Mouse (Mus musculus) lung, embryonic 14.5 days (tissue): ENCODE data around the gene Tef. TPM values are rescaled to one million over a fixed set of nuclear protein-coding genes. Genes with fewer than 3 reads are reported as not detected.
A peak's percentile ranks its signal among the peaks of the same experiment; 100 is the strongest.

Experiments used
- ATAC-seq: fragments of 200-750 bp; cut with Nextera tagmentation; 2 replicates; pipeline ENCODE4 v1.8.0; 2017; ENCODE audit warnings: mild to moderate bottlenecking, moderate TSS enrichment, moderate library complexity; ENCODE audit not compliant: insufficient read depth
- DNase-seq: peaks from one replicate; pipeline ENCODE4 v3.0.0-alpha.2; 2015
- H3K27ac ChIP-seq: fragments of 300-500 bp; sonication (generic); 2 replicates; pipeline ENCODE4 v1.5.1; 2014; ENCODE audit warnings: low read depth, mild to moderate bottlenecking, moderate library complexity
- H3K27me3 ChIP-seq: fragments of 300-500 bp; sonication (generic); 2 replicates; pipeline ENCODE4 v1.6.1; 2014; ENCODE audit warnings: low read length, control low read depth; ENCODE audit not compliant: insufficient read depth
- H3K36me3 ChIP-seq: fragments of 300-500 bp; sonication (generic); 2 replicates; pipeline ENCODE4 v1.6.1; 2014; ENCODE audit warnings: control low read depth; ENCODE audit not compliant: insufficient read depth
- H3K4me1 ChIP-seq: fragments of 300-500 bp; sonication (generic); 2 replicates; pipeline ENCODE4 v1.6.1; 2014; ENCODE audit warnings: antibody characterized with exemption, control low read depth; ENCODE audit not compliant: insufficient read depth
- H3K4me2 ChIP-seq: fragments of 300-500 bp; sonication (generic); 2 replicates; pipeline ENCODE4 v1.6.1; 2014; ENCODE audit warnings: mild to moderate bottlenecking
- H3K4me3 ChIP-seq: fragments of 300-500 bp; sonication (generic); 2 replicates; pipeline ENCODE4 v1.5.1; 2014; ENCODE audit warnings: low read depth, low read length
- H3K9ac ChIP-seq: fragments of 300-500 bp; sonication (generic); 2 replicates; pipeline ENCODE4 v1.6.1; 2014
- H3K9me3 ChIP-seq: fragments of 300-500 bp; sonication (generic); 2 replicates; pipeline ENCODE4 v1.6.1; 2016; ENCODE audit warnings: low read depth, low read length, control low read depth
- CTCF ChIP-seq: IDR thresholded peaks from 2 replicates; pipeline ENCODE4 v1.5.1; 2016; ENCODE audit warnings: antibody characterized with exemption, low read depth
- WGBS: fragments of 180-500 bp; shearing (Covaris S2); extraction: QIAGEN DNeasy Blood & Tissue Kit; methylation state at CpG from one replicate; pipeline ENCODE4 v1.1.7; 2014; 5-methylcytosine and 5-hydroxymethylcytosine counted together
- polyA plus RNA-seq: library from polyadenylated mRNA; unstranded; fragments of >200 nt; fragmentation: Nextera tagmentation; extraction: Ambion mirVana; gene quantifications from 2 replicates; pipeline ENCODE4 v1.2.1, GENCODE M21; 2014

Tef gene
- polyA plus RNA-seq, 1 experiment from 2014 or later: 23.8 TPM

DNA sequence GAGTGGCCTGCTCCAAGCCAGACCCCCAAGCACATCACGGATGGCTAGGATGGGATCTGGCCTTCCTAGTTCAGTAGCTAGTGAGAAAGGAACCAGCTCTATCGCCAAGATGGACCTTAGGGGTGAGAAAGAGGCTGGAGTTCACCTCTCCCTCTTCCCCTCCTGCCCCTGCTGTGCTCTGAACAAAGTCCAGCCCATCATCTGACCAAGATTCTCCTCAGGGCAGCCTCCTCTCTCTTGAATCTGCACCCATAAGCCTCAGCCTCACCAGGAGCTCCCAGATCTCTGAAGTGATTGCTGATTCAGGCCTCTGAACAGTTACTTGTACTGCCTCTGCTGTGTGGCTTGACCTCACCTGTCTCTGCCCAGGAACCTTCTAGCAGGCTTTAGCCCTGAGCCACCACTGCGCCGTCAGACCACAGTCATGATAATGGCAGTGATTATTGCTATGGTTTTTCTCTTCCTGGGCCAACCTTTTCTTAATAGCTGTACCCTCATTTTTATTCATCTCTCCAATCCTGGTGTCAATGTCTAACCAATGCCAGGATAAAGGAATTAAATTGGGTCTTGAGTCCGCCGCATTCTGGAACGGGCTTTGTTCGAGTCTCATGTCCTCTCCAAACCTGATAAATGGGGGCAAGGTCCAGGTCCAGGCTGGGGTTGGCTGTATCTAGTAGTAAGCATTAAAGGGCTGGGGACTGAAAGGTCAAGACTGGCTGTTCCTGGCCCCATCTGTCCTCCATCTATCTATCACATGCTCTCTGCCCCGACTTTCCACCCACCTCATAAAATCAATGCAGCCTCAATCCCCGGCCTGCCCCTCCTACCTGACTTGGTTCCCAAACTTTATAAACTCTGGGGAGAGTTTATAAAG lies 33.0 kb downstream of the Tef start:
- H3K4me2 ChIP-seq: peak overlapping the region; percentile 63; the same call in 1 of the 2 replicates
- DNase-seq (no peak), ATAC-seq (no peak)
- TF ChIP-seq CTCF: no peak
- WGBS: 62% methylated on average over 10 of the region's 10 CpGs
- H3K9ac ChIP-seq: no peak overlapping the region
- H3K4me1 ChIP-seq: no peaks in the 10 kb centered on the region
- H3K36me3 ChIP-seq: no peaks in the 10 kb centered on the region
- H3K27ac ChIP-seq: no peak overlapping the region
- H3K27me3 ChIP-seq: no peaks in the 10 kb centered on the region
- H3K4me3 ChIP-seq: no peak overlapping the region
- no peaks in the 10 kb centered on the region for H3K9me3 ChIP-seq

DNA sequence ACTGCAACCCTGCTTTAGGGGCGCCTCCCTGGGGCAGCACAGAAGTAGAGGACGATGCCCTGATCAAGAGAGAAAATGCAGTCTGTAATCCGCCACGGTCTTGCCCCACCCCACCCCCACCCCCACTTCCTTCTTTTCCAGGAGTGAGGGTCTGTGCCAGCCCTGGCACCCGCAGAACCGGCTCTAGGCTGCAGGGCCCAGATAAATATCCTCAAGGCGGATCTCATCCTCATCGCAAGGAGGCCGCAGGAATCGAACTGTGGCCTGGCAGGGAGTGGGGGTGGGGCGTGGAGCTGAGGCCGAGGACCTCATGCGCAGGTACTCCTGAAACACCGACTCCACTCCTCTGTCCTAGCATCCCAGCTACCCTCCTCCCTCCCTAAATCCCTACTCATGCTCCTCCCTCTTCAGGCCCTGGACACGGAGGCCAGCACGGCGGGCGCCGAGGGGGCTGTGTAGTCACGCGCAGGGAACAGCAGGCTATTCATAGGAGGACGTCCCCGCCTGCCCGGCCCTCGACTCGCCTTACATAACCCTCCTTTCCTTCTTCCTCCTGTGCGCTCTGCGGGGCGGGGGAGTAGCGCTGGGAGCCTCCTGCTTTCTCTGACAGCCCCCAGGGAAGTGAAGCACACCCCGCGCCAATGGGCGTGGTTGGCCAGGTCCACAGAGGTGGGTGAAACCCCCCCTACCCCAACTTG lies 34.1 kb downstream of the Tef start:
- no peak for TF ChIP-seq CTCF
- H3K9me3 ChIP-seq: no peaks in the 10 kb centered on the region
- no peaks in the 10 kb centered on the region for H3K36me3 ChIP-seq
- 1% methylated on average over 33 of the region's 33 CpGs for WGBS
- H3K4me1 ChIP-seq: no peaks in the 10 kb centered on the region
- H3K27me3 ChIP-seq: no peaks in the 10 kb centered on the region
- H3K4me2 ChIP-seq: peak overlapping the region; percentile 63
- ATAC-seq: peak; percentile 84
- H3K27ac ChIP-seq: no peak overlapping the region
- peak overlapping the region; percentile 51 for H3K9ac ChIP-seq
- peak overlapping the region; percentile 30 for H3K4me3 ChIP-seq
- peak; percentile 84 for DNase-seq

DNA sequence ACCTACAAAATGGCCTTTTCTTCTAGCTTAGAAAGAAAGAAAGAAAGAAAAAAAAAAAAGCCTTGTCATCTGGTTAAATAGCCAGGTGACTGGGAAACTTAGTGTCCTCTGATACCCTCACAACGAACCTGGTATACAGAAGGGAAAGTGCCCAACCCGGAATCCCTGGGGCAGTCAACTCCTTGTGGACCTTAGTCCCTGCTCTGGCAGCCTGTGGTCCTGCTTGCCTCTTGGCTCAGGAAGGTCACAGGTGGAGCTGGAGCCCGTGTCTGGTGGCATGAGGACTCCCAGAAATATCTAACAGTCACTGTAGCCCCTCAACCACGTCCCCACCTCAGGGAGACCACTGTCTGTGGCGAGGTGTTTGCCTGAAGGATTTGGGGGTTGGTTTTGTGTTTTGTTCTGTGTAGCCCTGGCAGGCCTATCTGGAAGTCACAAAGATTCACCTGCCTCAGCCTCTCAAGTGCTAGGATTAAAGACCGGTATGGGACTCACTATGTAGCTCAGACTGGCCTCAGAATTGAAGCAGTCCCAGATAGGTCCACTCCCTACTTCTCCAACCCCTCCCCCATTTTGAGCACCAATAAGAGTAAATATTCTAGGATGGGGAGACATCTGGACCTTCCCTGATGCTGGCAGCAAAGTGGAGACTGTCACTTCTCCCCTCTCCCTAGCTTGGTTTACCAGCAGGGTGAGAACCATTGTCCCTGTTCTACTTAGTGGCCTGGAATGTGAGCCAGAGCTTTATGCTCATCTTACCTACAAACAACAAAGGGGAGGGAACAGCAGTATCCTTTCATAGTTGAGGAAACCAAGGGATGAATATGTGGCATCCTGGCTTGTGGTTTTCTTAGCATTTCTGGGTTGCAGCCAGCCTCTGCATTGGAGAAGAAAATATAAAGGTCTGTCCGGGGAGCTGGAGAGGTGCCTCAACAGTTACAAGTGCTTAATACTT lies 35.0 kb downstream of the Tef start:
- no peak for DNase-seq
- Histone ChIP-seq H3K9me3 (no peaks in the 10 kb centered on the region), H3K4me2 (peak overlapping the region; percentile 63), H3K27ac (no peak overlapping the region), H3K4me1 (no peaks in the 10 kb centered on the region), H3K36me3 (no peaks in the 10 kb centered on the region), H3K4me3 (0 out of 2 replicates have a peak overlapping the region, but pooled peaks have one; percentile 30), H3K9ac (no peak overlapping the region; the same call in 1 of the 2 replicates), H3K27me3 (no peaks in the 10 kb centered on the region)
- ATAC-seq: no peak
- no peak for TF ChIP-seq CTCF
- 41% methylated on average over 7 of the region's 7 CpGs for WGBS

DNA sequence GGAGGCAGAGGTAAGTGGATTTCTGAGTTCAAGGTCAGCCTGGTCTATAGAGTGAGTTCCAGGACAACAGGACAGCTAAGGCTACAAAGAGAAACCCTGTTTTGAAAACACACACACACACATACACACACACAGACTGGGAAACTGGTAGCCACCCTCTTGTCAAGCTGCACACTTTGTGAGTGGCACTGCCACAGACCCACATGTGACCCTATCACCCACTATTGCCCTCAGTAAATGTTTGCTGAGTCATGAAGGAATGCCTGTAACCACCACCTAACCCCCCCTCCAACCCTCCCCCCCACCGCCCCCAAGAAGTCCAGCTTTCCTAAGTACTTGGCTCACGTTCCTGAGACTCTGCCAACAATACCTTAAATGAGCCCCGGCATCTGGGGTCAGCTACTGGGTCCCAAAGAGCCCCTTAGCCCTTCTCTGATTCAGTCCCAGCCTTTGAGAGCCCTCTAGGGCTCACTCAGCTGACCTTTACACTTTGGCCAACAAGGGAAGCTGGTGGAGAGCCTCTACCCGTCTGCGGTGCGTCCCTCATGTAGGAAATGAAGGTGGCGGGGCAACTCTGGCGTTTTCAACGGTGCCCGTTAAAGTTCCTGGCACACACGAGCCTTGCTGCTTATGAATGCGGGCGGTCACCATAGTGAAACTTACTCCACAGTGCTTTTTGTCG lies 36.5 kb downstream of the Tef start:
- WGBS: 50% methylated on average over 14 of the region's 14 CpGs
- Histone ChIP-seq H3K9ac (no peak overlapping the region), H3K27me3 (no peaks in the 10 kb centered on the region), H3K27ac (no peak overlapping the region), H3K9me3 (no peaks in the 10 kb centered on the region), H3K4me3 (no peak overlapping the region), H3K36me3 (no peaks in the 10 kb centered on the region), H3K4me1 (no peaks in the 10 kb centered on the region), H3K4me2 (no peak overlapping the region)
- DNase-seq (peak; percentile 24), ATAC-seq (no peak)
- no peak for TF ChIP-seq CTCF

- no peaks in the 10 kb centered on the region for H3K9me3 ChIP-seq
- no peak overlapping the region for H3K4me3 ChIP-seq
- H3K4me1 ChIP-seq: no peaks in the 10 kb centered on the region
- no peak for TF ChIP-seq CTCF
- H3K27ac ChIP-seq: no peak overlapping the region
- peak; percentile 78 for DNase-seq
- H3K4me2 ChIP-seq: no peak overlapping the region
- H3K36me3 ChIP-seq: no peaks in the 10 kb centered on the region
- peak; percentile 60; the same call in 1 of the 2 replicates for ATAC-seq
- WGBS: 55% methylated on average over 5 of the region's 5 CpGs
- H3K9ac ChIP-seq: no peak overlapping the region
- no peaks in the 10 kb centered on the region for H3K27me3 ChIP-seq
Measured at GRCm38 (mm10) chr15:81839634-81840033, 37.4 kb downstream of the Tef start.

DNA sequence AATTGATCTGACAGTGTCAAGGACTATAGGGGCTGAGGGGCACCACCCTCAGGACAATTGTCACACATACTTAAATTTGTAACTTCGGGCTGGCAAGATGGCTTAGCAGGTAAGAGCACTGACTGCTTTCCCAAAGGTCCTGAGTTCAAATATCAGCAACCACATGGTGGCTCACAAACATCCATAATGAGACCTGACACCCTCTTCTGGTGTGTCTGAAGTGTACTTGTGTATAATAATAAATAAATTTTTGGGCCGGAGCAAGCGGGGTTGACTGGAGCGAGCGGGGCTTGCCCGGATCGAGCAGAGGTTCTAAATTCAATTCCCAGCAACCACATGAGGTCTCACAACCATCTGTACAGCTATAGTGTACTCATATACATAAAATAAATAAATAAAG lies 38.1 kb downstream of the Tef start:
- 81% methylated on average over 7 of the region's 7 CpGs for WGBS
- H3K4me3 ChIP-seq: no peak overlapping the region
- H3K27me3 ChIP-seq: no peaks in the 10 kb centered on the region
- H3K36me3 ChIP-seq: no peaks in the 10 kb centered on the region
- H3K4me2 ChIP-seq: no peak overlapping the region
- no peaks in the 10 kb centered on the region for H3K9me3 ChIP-seq
- H3K4me1 ChIP-seq: no peaks in the 10 kb centered on the region
- ATAC-seq (no peak), DNase-seq (no peak)
- no peak overlapping the region for H3K9ac ChIP-seq
- H3K27ac ChIP-seq: no peak overlapping the region
- no peak for TF ChIP-seq CTCF
